Mouse (Mus musculus) hindbrain, embryonic 12.5 days (tissue): ENCODE measurements around the gene Rps18. TPM values are rescaled to one million over a fixed set of nuclear protein-coding genes. Genes with fewer than 3 reads are reported as not detected.
"Not testable (repeated sequence)": the region's sequence is repeated elsewhere in the genome, so short reads cannot be mapped to it uniquely, and the experiment has no call there.

Experiments
- ATAC-seq: fragments of 200-750 bp; cut with Nextera tagmentation; 2 replicates; pipeline ENCODE4 v1.8.0; 2017; ENCODE audit warnings: moderate TSS enrichment; ENCODE audit not compliant: low FRiP score
- H3K27ac ChIP-seq: fragments of 300-500 bp; sonication (generic); 2 replicates; pipeline ENCODE4 v1.5.1; 2016; ENCODE audit warnings: mild to moderate bottlenecking
- H3K27me3 ChIP-seq: fragments of 300-500 bp; sonication (generic); 2 replicates; pipeline ENCODE4 v1.6.1; 2016; ENCODE audit warnings: mild to moderate bottlenecking
- H3K36me3 ChIP-seq: fragments of 300-500 bp; sonication (generic); 2 replicates; pipeline ENCODE4 v1.6.1; 2016; ENCODE audit warnings: mild to moderate bottlenecking
- H3K4me1 ChIP-seq: fragments of 300-500 bp; sonication (generic); 2 replicates; pipeline ENCODE4 v1.6.1; 2016
- H3K4me2 ChIP-seq: fragments of 300-500 bp; sonication (generic); replicated peaks from 2 replicates; pipeline ENCODE4 v1.6.1; 2016; ENCODE audit warnings: mild to moderate bottlenecking
- H3K4me3 ChIP-seq: fragments of 300-500 bp; sonication (generic); 2 replicates; pipeline ENCODE4 v1.5.1; 2016; ENCODE audit warnings: mild to moderate bottlenecking
- H3K9ac ChIP-seq: fragments of 300-500 bp; sonication (generic); 2 replicates; pipeline ENCODE4 v1.6.1; 2016; ENCODE audit warnings: mild to moderate bottlenecking, moderate library complexity
- H3K9me3 ChIP-seq: fragments of 300-500 bp; sonication (generic); replicated peaks from 2 replicates; pipeline ENCODE4 v1.6.1; 2016; ENCODE audit warnings: mild to moderate bottlenecking
- WGBS: fragments of 180-500 bp; shearing (Covaris S2); methylation state at CpG from one replicate; pipeline ENCODE4 v1.1.7; 2016; 5-methylcytosine and 5-hydroxymethylcytosine counted together
- polyA plus RNA-seq: library from polyadenylated mRNA; unstranded; fragments of >200 nt; fragmentation: Nextera tagmentation; extraction: Ambion mirVana; gene quantifications from 2 replicates; pipeline ENCODE4 v1.2.1, GENCODE M21; 2016

Rps18 gene
- polyA plus RNA-seq, 1 experiment from 2014 or later: 931 TPM

DNA sequence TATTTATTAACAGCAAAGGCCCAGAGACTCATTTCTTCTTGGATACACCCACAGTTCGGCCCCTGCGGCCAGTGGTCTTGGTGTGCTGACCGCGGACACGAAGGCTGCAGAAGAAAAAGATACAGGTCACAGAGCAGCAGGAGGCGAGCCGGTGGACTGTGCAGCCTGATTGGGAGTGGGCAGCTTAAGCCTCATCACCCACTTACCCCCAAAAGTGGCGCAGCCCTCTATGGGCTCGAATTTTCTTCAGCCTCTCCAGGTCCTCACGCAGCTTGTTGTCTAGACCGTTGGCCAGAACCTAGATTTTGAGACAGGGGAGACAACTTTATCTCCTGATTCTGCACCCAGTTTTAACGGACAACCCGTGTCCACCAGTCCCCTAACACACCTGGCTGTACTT, 3.8 kb downstream of the Rps18 start:
- 76% methylated on average over 13 of the region's 13 CpGs for WGBS
- not testable (repeated sequence) for H3K9me3 ChIP-seq, ATAC-seq, H3K27me3 ChIP-seq
- Histone ChIP-seq H3K9ac (peak overlapping the region; percentile 74; the same call in 1 of the 2 replicates), H3K36me3 (peaks cover 48% of the 10 kb centered on the region), H3K4me2 (peak overlapping the region; percentile 87), H3K4me1 (peaks cover 62% of the 10 kb centered on the region), H3K27ac (peak overlapping the region; percentile 91; the same call in 1 of the 2 replicates), H3K4me3 (peak overlapping the region; percentile 44)

DNA sequence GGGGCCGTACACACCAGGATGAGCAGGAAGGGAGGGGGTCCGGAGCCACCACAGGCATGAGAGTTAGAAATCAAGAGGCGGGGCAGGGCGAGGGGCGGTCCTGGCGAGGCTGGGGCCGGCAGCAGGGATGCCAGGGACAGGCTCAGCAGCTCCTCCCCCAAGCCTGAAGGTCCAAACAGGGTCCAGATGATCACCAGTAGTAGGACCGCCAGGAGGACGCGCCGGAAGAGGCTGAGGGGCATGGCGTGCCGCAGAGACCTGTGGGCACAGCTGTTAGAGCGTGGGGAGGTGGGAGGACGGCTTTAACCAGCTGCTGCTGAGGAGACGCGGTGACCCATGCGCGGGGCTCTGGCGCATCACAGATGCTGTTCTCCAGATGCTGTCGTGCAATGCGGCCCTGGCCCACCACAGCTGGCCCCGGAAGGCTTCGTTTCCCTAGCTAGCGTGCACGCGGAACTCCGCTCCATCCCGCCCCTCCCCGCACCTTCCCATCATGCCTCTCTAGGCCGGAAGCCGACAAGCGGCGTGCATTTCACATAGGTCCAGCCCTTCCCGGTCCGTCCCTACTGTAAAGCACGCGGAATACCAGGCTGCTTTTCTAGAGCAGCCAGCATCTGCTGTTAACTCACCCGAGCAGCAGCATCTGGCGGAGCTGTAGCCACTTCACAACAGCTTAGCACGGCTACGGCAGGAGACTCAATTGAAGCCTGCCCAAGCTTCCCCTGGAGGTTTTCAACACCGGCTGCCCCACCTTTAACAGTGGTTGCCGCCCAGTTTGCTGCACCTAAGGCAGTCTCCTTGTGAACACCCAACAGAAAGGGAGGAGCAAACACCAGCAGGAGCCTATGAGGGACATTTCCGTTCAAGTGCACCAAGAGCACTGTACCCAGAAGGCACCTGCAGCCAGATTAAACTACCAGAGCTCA, 4.5 kb downstream of the Rps18 start, which contains the start of gene B3galt4:
Gene B3galt4, minus strand, starts transcription at position 468 of the 926 bp plus-strand sequence.
- no peaks in the 10 kb centered on the region for H3K27me3 ChIP-seq
- H3K9me3 ChIP-seq: no peaks in the 10 kb centered on the region
- WGBS: under 1% methylated on average over 45 of the region's 45 CpGs
- peak within 1 kb of the TSS; percentile 91 for H3K27ac ChIP-seq
- H3K4me2 ChIP-seq: peak within 1 kb of the TSS; percentile 87
- H3K4me3 ChIP-seq: peak within 1 kb of the TSS; percentile 44
- peaks cover 53% of the 10 kb centered on the region for H3K36me3 ChIP-seq
- ATAC-seq: peak; percentile 72
- peaks cover 56% of the 10 kb centered on the region for H3K4me1 ChIP-seq
- H3K9ac ChIP-seq: peak within 1 kb of the TSS; percentile 74

DNA sequence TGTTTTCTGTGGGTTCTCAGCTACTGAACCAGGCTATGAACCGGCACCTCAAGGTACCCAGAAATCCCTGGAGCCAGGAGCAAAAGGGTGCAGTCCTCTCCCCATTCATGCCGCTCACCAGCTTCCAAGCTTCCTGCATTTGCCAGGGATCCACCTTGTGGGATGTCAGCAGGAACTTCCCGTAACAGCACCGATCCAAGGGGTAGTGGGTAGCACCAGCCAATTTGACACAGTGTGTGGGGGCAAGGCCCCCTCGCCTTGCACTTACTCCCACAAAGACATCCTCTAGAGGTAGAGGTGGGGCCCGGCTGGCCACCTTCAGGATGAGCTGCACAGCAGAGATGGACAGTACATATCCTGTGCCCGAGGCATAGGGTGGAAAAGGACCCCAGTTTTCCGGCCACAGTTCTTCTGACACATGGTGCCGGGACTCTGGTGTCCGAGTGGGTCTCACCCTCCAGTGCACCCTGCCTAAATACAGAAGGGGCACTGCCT, 5.6 kb downstream of the Rps18 start:
- peak overlapping the region; percentile 87 for H3K4me2 ChIP-seq
- H3K4me1 ChIP-seq: peaks cover 55% of the 10 kb centered on the region
- peak overlapping the region; percentile 74 for H3K9ac ChIP-seq
- no peak; the same call in 1 of the 2 replicates for ATAC-seq
- H3K27ac ChIP-seq: peak overlapping the region; percentile 91
- H3K36me3 ChIP-seq: peaks cover 63% of the 10 kb centered on the region
- H3K4me3 ChIP-seq: peak overlapping the region; percentile 44
- WGBS: 77% methylated on average over 10 of the region's 10 CpGs
- no peaks in the 10 kb centered on the region for H3K9me3 ChIP-seq
- no peaks in the 10 kb centered on the region for H3K27me3 ChIP-seq

DNA sequence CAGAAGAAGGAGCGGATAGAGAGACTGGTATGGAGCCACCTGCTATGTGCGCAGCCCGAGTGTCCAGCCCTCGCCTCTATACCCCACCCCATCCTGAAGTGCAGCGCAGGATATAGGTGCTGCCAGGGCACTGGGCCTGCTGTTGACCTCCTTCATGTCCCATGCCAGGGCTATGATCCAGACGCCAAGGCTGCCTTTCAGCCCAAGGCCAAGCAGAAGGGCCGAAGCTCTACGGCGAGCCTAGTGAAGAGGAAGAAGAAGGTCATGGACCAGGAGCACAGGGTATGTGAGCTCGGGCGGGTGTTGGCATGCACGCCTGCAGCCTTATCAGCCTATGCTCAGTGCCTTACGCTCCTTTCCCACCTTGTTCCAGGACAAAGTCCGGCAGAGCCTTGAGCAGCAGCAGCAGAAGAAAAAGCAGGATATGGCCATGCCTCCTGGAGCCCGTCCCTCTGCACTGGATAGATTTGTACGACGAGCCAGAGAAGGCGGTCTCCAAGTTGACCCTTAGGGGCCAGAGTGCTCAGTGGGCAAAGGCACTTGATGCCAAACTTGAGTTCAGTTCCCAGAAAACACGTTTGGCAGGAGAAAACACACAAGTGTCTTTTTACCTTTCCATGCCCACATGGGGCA, 6.8 kb downstream of the Rps18 start:
- Histone ChIP-seq H3K4me2 (no peak overlapping the region), H3K27me3 (no peaks in the 10 kb centered on the region), H3K9me3 (no peaks in the 10 kb centered on the region), H3K36me3 (peaks cover 70% of the 10 kb centered on the region), H3K4me3 (no peak overlapping the region), H3K27ac (no peak overlapping the region), H3K9ac (no peak overlapping the region), H3K4me1 (peaks cover 46% of the 10 kb centered on the region)
- 90% methylated on average over 19 of the region's 19 CpGs for WGBS
- ATAC-seq: no peak

DNA sequence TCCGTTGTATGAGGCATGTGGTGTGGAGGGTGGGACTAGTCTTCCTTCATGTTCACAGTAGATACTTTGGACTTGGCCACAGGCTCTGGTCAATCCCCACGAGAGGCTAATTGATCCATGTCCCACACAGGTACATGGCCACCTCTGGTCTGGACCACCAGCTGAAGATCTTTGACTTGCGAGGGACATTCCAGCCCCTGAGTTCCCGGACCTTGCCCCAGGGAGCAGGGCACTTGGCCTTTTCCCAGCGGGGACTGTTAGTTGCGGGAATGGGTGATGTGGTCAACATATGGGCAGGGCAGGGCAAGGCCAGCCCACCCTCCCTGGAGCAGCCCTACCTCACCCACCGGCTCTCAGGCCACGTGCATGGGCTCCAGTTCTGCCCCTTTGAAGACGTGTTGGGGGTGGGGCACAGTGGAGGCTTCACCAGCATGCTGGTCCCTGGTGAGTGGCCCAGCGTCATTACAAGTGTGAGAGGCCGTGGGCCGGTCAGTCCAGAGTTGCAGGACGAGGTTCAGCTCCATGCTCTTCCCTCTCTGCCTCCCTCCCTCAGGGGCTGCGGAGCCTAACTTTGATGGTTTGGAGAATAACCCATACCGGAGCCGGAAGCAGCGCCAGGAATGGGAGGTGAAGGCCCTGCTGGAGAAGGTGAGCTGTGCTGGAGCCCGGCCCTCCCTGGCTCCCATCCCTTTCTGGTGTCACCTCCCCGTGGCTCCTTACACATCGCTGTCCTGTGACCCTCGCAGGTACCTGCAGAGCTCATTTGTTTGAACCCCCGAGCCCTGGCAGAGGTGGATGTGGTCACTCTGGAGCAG, 7.5 kb downstream of the Rps18 start:
- Histone ChIP-seq H3K4me2 (no peak overlapping the region), H3K4me1 (peaks cover 40% of the 10 kb centered on the region), H3K27me3 (no peaks in the 10 kb centered on the region), H3K36me3 (peaks cover 70% of the 10 kb centered on the region), H3K9me3 (no peaks in the 10 kb centered on the region), H3K4me3 (no peak overlapping the region), H3K9ac (no peak overlapping the region), H3K27ac (no peak overlapping the region)
- WGBS: 87% methylated on average over 22 of the region's 22 CpGs
- no peak for ATAC-seq

DNA sequence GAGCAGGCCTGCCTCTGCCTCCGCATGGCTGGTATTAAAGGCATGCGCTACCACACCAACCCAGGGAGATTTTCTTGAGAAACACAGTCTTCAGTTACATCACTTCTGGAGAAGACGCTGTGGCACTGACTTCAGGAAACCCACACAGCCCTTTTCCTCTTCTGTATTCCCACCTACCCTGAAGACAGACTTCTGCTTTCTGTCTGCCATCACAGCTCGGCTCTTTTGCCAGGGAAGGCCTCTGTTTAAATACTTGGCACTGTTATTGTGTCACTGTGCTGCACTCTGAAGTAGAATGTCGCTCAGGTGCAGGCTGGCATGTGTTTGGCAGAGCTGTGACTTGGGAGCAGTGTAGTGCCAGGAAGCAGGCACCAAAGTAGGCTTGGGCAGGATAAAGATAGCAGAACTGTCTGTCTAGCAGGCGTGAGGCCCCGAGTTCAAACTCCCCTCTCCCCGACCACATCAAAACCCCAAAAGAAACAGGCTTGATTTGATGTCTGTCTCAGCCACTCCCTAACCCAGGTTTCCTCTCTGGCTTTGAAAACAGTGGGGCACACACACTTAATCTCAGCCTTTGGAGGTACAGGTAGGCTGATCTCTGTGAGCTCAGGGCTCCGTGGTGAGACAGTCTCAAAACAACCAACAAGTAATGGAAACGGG, 8.2 kb downstream of the Rps18 start:
- 93% methylated on average over 10 of the region's 10 CpGs for WGBS
- no peaks in the 10 kb centered on the region for H3K27me3 ChIP-seq
- H3K36me3 ChIP-seq: peaks cover 69% of the 10 kb centered on the region
- no peaks in the 10 kb centered on the region for H3K9me3 ChIP-seq
- peaks cover 33% of the 10 kb centered on the region for H3K4me1 ChIP-seq
- H3K4me2 ChIP-seq: no peak overlapping the region
- ATAC-seq: no peak
- H3K4me3 ChIP-seq: no peak overlapping the region
- no peak overlapping the region for H3K27ac ChIP-seq
- H3K9ac ChIP-seq: no peak overlapping the region

DNA sequence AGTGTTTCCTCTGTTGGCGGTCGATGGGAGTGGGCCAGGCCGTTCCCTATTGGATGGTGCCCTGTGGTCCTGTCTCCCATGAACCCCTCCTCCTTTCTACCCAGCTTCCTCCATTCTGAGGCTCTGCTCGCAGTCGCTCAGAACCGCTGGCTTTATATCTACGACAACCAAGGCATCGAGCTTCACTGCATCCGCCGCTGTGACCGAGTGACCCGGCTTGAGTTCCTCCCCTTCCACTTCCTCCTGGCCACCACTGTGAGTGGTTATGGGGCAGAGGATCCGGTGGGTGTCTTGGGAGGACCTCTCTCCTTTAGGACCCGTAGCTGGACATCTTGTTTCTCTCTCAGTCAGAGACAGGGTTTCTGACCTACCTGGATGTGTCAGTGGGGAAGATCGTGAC, 12.3 kb downstream of the Rps18 start:
- Histone ChIP-seq H3K27me3 (no peaks in the 10 kb centered on the region), H3K27ac (no peak overlapping the region), H3K4me2 (no peak overlapping the region), H3K9ac (no peak overlapping the region), H3K4me3 (no peak overlapping the region), H3K4me1 (peaks cover 23% of the 10 kb centered on the region), H3K36me3 (peaks cover 47% of the 10 kb centered on the region), H3K9me3 (no peaks in the 10 kb centered on the region)
- no peak for ATAC-seq
- 96% methylated on average over 15 of the region's 15 CpGs for WGBS

DNA sequence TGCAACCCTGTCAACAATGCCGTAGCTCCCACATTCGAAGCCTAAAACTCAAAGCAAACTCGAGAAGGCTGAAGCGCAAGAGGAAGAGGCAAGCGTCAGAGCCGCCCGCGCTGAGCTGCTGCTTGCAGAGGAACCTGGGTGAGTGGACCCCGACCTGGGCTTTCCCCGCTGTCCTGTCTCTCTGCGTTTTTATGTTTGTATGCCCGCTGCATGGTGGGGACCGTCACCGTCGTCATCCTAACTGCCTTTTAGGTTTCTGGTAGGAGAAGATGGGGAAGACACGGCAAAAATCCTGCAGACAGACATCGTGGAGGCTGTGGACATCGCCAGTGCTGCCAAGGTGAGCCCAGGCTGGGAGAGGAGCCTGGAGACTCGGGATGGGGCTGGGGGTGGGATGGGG, 14.4 kb downstream of the Rps18 start:
- Histone ChIP-seq H3K27ac (no peak overlapping the region), H3K9ac (peak overlapping the region; percentile 90), H3K4me1 (peaks cover 23% of the 10 kb centered on the region), H3K9me3 (no peaks in the 10 kb centered on the region), H3K4me3 (peak overlapping the region; percentile 84), H3K4me2 (peak overlapping the region; percentile 97), H3K36me3 (peaks cover 53% of the 10 kb centered on the region), H3K27me3 (no peaks in the 10 kb centered on the region)
- WGBS: 54% methylated on average over 19 of the region's 19 CpGs
- ATAC-seq: no peak

DNA sequence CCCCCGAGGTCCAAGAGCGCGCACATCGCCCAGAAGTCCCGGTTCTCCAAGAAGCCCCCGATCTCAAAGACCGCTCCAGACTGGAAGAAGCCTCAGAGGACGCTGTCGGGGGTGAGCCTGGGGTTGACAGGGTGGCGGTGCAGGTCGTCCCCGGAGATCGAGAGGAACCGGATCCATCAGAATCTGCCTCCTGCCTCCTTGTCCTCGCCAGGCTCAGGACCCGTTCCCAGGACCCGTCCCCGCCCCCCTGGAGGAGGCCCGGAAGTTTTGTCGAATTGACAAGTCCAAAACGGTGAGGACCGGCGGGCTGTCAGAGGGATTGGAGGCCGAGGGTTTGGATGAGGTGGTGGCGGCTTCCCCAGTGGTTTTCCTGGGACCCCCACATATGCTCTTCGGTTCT, 14.8 kb downstream of the Rps18 start:
- ATAC-seq: peak; percentile 18
- peaks cover 50% of the 10 kb centered on the region for H3K36me3 ChIP-seq
- 2% methylated on average over 26 of the region's 26 CpGs for WGBS

DNA sequence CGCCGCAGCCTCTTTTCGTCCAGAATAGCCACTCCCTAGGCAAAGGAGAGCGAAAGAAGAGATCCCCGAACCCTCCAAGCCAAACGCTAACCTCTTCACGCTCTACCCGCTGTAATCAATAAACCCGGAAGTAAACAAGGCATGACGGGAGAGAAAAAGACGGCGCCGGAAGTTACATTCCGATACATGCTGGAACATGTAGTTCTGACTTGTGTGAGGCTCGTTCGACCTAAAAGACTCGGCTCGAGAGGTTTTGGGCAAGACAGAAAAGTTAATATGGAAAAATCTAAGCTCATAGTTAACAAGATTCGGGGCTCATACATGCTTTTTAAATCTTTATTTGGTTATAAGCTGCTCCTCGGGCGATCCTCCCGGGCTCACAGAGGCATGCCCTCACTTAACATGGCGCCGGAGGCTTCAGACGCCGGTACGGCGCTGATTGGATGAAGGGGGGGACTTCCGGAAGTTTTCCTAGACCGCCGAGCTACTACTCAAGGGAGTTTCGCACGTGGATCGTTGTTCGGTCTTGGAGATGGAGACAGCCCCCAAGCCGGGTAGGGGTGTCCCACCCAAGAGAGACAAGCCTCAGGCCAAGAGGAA, 15.5 kb downstream of the Rps18 start, which contains the start of the genes Pfdn6 and Wdr46:
Gene Pfdn6, minus strand, starts transcription at position 138 of the 600 bp plus-strand sequence.
Gene Wdr46, plus strand, starts transcription at position 455 of the 600 bp plus-strand sequence.
- Histone ChIP-seq H3K4me2 (peak within 1 kb of the TSS; percentile 97), H3K36me3 (peaks cover 50% of the 10 kb centered on the region), H3K4me1 (peaks cover 23% of the 10 kb centered on the region), H3K9me3 (no peaks in the 10 kb centered on the region), H3K4me3 (peak within 1 kb of the TSS; percentile 84), H3K9ac (peak within 1 kb of the TSS; percentile 90), H3K27me3 (no peaks in the 10 kb centered on the region), H3K27ac (no peak within 1 kb of the TSS)
- peak; percentile 90 for ATAC-seq
- WGBS: under 1% methylated on average over 36 of the region's 36 CpGs

More for the DNA sequence above, 14.8 kb downstream of the Rps18 start:
- Histone ChIP-seq H3K4me3 (peak overlapping the region; percentile 84), H3K27ac (no peak overlapping the region), H3K9ac (peak overlapping the region; percentile 90), H3K4me2 (peak overlapping the region; percentile 97), H3K27me3 (no peaks in the 10 kb centered on the region), H3K9me3 (no peaks in the 10 kb centered on the region), H3K4me1 (peaks cover 23% of the 10 kb centered on the region)

DNA sequence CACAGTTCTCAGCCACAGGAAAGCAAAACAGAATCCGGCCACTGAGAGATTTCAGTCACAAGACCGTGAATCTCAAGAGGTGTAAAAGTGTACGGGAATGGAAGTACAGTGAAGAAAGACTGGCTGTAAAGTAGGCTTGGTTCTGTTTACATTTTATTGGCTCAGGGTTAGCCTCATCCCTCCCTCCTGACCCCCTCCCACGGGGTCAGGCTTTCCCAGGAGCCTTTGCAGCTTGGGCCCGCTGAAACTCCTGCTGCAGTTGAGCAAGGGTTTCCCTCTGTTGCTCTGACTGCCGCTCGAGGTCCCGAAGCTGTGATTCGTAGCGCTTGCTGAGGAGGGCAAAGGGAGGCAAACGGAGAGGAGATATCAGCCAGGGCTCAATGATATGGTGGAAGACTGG, 17.0 kb downstream of the Rps18 start:
- Histone ChIP-seq H3K9me3 (no peaks in the 10 kb centered on the region), H3K4me3 (peak overlapping the region; percentile 84; the same call in 1 of the 2 replicates), H3K36me3 (peaks cover 49% of the 10 kb centered on the region), H3K27ac (no peak overlapping the region), H3K9ac (no peak overlapping the region), H3K4me1 (peaks cover 23% of the 10 kb centered on the region), H3K27me3 (no peaks in the 10 kb centered on the region), H3K4me2 (peak overlapping the region; percentile 97; the same call in 1 of the 2 replicates)
- WGBS: 82% methylated on average over 11 of the region's 11 CpGs
- no peak for ATAC-seq
